In the genomic region with DNA sequence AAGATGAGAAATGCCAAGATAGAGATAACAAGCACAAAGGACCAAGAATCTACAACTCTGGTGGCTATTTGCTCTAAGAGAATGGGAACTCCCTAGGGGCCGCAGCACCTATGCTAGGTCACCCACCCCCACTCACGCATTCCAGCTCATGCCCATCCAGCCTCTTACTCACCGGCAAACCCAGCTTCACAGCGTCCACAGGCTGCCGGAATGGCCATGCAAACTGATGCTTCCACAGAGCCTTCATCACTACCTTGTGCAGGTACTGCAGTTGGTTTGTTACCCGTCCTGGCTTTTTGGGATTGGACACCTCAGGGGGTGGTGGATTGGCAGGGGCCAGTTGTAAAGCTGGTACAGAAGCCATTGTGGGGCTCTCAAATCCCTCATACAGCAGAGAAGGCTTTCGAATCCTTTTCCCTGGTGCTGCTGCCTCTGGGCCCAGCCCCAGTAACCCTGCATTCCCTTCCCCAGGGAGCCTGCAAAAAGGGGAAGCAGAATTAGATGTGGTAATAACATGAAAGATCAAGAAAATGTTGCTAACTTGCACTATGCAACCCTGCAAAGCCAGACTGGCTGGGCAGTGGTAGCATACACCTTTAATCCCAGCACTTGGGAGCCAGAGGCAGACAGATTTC, we compare ENCODE assay signal across 8 mouse cellular contexts. TPM values are rescaled to one million over a fixed set of nuclear protein-coding genes. Genes with fewer than 3 reads are reported as not detected.
A peak's percentile ranks its signal among the peaks of the same experiment; 100 is the strongest.
DNase-seq lines count a peak whose midpoint lies in the region; ATAC-seq and TF ChIP-seq lines count a peak whose summit lies in the region.

No protein-coding gene starts in this region.

- TF ChIP-seq CTCF in lung, adult 2 months (IDR thresholded peaks at IDR 0.05; ENCODE audit: insufficient read depth, low read length) = no peak

- H3K9ac ChIP-seq in hindbrain, embryonic 11.5 days (ENCODE audit: low read depth, low read length) = peak overlapping the region; percentile 96
- H3K9ac ChIP-seq in midbrain, embryonic 13.5 days (replicated peaks) = peak overlapping the region; percentile 99

- ATAC-seq in hindbrain, embryonic 11.5 days (ENCODE audit: low FRiP score) = no peak
- no peak for ATAC-seq in midbrain, embryonic 13.5 days

- WGBS in lung, adult 2 months = 10% methylated on average over 7 of the region's 7 CpGs
- 55% methylated on average over 7 of the region's 7 CpGs for WGBS in hindbrain, embryonic 11.5 days
- 38% methylated on average over 7 of the region's 7 CpGs for WGBS in midbrain, embryonic 13.5 days

- no peak for TF ChIP-seq POLR2A in lung, adult 2 months (IDR thresholded peaks at IDR 0.05; ENCODE audit: borderline replicate concordance, extremely low read depth, low read depth, low read length)

- H3K27ac ChIP-seq in hindbrain, embryonic 11.5 days (ENCODE audit: low read depth, low read length) = no peak overlapping the region
- H3K27ac ChIP-seq in midbrain, embryonic 13.5 days = peak overlapping the region; percentile 54

- peak; percentile 30 for DNase-seq in lung, adult 2 months
- DNase-seq in lung, postnatal 14 days = no peak
- peak; percentile 36 for DNase-seq in cerebellum, adult 8-10 months
- no peak for DNase-seq in hindbrain, embryonic 11.5 days (ENCODE audit: low spot score)
- DNase-seq in urinary bladder, postnatal 10 days (ENCODE audit: low spot score) = no peak
- DNase-seq in ovary, adult 18-20 months (ENCODE audit: low spot score) = no peak
- no peak for DNase-seq in embryo, embryonic 10 days (ENCODE audit: low spot score)

- peak overlapping the region; percentile 72 for H3K4me3 ChIP-seq in lung, adult 2 months (replicated peaks; ENCODE audit: extremely low read depth, low read depth, low read length)
- H3K4me3 ChIP-seq in hindbrain, embryonic 11.5 days (ENCODE audit: low read depth, low read length) = peak overlapping the region; percentile 100
- H3K4me3 ChIP-seq in midbrain, embryonic 13.5 days (replicated peaks) = peak overlapping the region; percentile 100

- no peaks in the 10 kb centered on the region for H3K27me3 ChIP-seq in hindbrain, embryonic 11.5 days (ENCODE audit: control insufficient read depth, insufficient read depth, low read length)
- H3K27me3 ChIP-seq in midbrain, embryonic 13.5 days = no peaks in the 10 kb centered on the region

- H3K9me3 ChIP-seq in hindbrain, embryonic 11.5 days (ENCODE audit: control insufficient read depth, low read length) = no peaks in the 10 kb centered on the region
- H3K9me3 ChIP-seq in midbrain, embryonic 13.5 days = no peaks in the 10 kb centered on the region

- peaks cover 40% of the 10 kb centered on the region for H3K36me3 ChIP-seq in hindbrain, embryonic 11.5 days (ENCODE audit: control insufficient read depth, insufficient read depth, low read length)
- peaks cover 65% of the 10 kb centered on the region for H3K36me3 ChIP-seq in midbrain, embryonic 13.5 days

- H3K4me2 ChIP-seq in hindbrain, embryonic 11.5 days (replicated peaks; ENCODE audit: low read depth, low read length) = peak overlapping the region; percentile 95
- H3K4me2 ChIP-seq in midbrain, embryonic 13.5 days (replicated peaks) = peak overlapping the region; percentile 98

- peaks cover 3% of the 10 kb centered on the region; the same call in 1 of the 2 replicates for H3K4me1 ChIP-seq in lung, adult 2 months (ENCODE audit: control insufficient read depth, insufficient read depth, low read length)
- peaks cover 7% of the 10 kb centered on the region for H3K4me1 ChIP-seq in hindbrain, embryonic 11.5 days (replicated peaks; ENCODE audit: control insufficient read depth, insufficient read depth, low read length)
- peaks cover 29% of the 10 kb centered on the region for H3K4me1 ChIP-seq in midbrain, embryonic 13.5 days (replicated peaks)

RNA-seq across cellular contexts. Expression of a gene that starts 2.5 kb away (rescaled TPM):
- 109 and 118 TPM in 2 replicates for polyA plus RNA-seq in lung, adult 2 months (2012; rRNA removed)
- 8.6 and 13.8 TPM in 2 replicates for polyA plus RNA-seq in hindbrain, embryonic 11.5 days (2014; fragmentation: Nextera tagmentation; extraction: Ambion mirVana)
- polyA plus RNA-seq in midbrain, embryonic 13.5 days (2015; fragmentation: Nextera tagmentation; extraction: Ambion mirVana) = 13.1 and 15.3 TPM in 2 replicates

RNA-seq across cellular contexts. Expression of a gene that starts 5.6 kb away (rescaled TPM):
- polyA plus RNA-seq in lung, adult 2 months (2012; rRNA removed) = 101 and 140 TPM in 2 replicates
- polyA plus RNA-seq in hindbrain, embryonic 11.5 days (2014; fragmentation: Nextera tagmentation; extraction: Ambion mirVana) = 113 and 159 TPM in 2 replicates
- 128 and 147 TPM in 2 replicates for polyA plus RNA-seq in midbrain, embryonic 13.5 days (2015; fragmentation: Nextera tagmentation; extraction: Ambion mirVana)

RNA-seq across cellular contexts. Expression of a gene that starts 24.7 kb away (rescaled TPM):
- polyA plus RNA-seq in lung, adult 2 months (2012; rRNA removed) = 14.1 and 19.8 TPM in 2 replicates
- polyA plus RNA-seq in hindbrain, embryonic 11.5 days (2014; fragmentation: Nextera tagmentation; extraction: Ambion mirVana) = 0.26 and 0.32 TPM in 2 replicates
- polyA plus RNA-seq in midbrain, embryonic 13.5 days (2015; fragmentation: Nextera tagmentation; extraction: Ambion mirVana) = not detected in 2 replicates

RNA-seq across cellular contexts. Expression of a gene that starts 26.3 kb away (rescaled TPM):
- 33.3 and 38.9 TPM in 2 replicates for polyA plus RNA-seq in lung, adult 2 months (2012; rRNA removed)
- not detected in 2 replicates for polyA plus RNA-seq in hindbrain, embryonic 11.5 days (2014; fragmentation: Nextera tagmentation; extraction: Ambion mirVana)
- polyA plus RNA-seq in midbrain, embryonic 13.5 days (2015; fragmentation: Nextera tagmentation; extraction: Ambion mirVana) = 0.14 and 0.32 TPM in 2 replicates

RNA-seq across cellular contexts. Expression of a gene that starts 36.0 kb away (rescaled TPM):
- polyA plus RNA-seq in lung, adult 2 months (2012; rRNA removed) = 146 and 187 TPM in 2 replicates
- polyA plus RNA-seq in hindbrain, embryonic 11.5 days (2014; fragmentation: Nextera tagmentation; extraction: Ambion mirVana) = 0.29 and 0.94 TPM in 2 replicates
- 0.43 TPM in 1 of 2 replicates, not detected in the other for polyA plus RNA-seq in midbrain, embryonic 13.5 days (2015; fragmentation: Nextera tagmentation; extraction: Ambion mirVana)

Comparison
In these comparisons a context has a peak if more than half of its experiments do, and no peak if none do; other contexts are left out.
1. DNase-seq: peak in lung, adult 2 months (single experiment) and cerebellum, adult 8-10 months (single experiment); none in lung, postnatal 14 days (single experiment), hindbrain, embryonic 11.5 days (single experiment), urinary bladder, postnatal 10 days (single experiment), ovary, adult 18-20 months (single experiment) and embryo, embryonic 10 days (single experiment).
2. RNA of a gene that starts 24.7 kb away (polyA plus RNA-seq): 14.1 to 19.8 TPM in lung, adult 2 months; 0.26 to 0.32 TPM in hindbrain, embryonic 11.5 days and not detected in midbrain, embryonic 13.5 days; every median in the first group is over 10 times any median in the second.
3. Peak in every context shown above with its lines, with median percentiles within 50 percentile points of each other: H3K4me3 ChIP-seq.